Mouse (Mus musculus): ENCODE data around the gene Faim.

- TF ChIP-seq POLR2A (IDR thresholded peaks at IDR 0.05; ENCODE audit: borderline replicate concordance, extremely low read depth, insufficient read depth, insufficient read length, poor library complexity, severe bottlenecking), result no peak
- TF ChIP-seq CTCF (IDR thresholded peaks at IDR 0.05; ENCODE audit: borderline replicate concordance, extremely low read depth, insufficient read depth, insufficient read length), result no peak
Measured at GRCm38 (mm10) chr9:99042641-99043040, 56.5 kb downstream of the Faim start.
